Mouse (Mus musculus) liver, adult 2 months (tissue): ENCODE results near the gene Siglece. TPM values are rescaled to one million over a fixed set of nuclear protein-coding genes. Genes with fewer than 3 reads are reported as not detected.

Experiments used
- DNase-seq: peaks from one replicate; pipeline ENCODE4 v3.0.0-alpha.2; 2011; ENCODE audit warnings: low read depth, low spot score; ENCODE audit errors: extremely low read depth
- H3K27ac ChIP-seq: fragments of 200-500 bp; replicated peaks from 2 replicates; pipeline ENCODE4 v1.5.1; 2012; ENCODE audit warnings: low read depth, mild to moderate bottlenecking, control low read depth, inconsistent platforms, low read length; ENCODE audit not compliant: insufficient read depth
- H3K27me3 ChIP-seq: fragments of 200-500 bp; 2 replicates; pipeline ENCODE4 v1.6.1; 2012; ENCODE audit warnings: mild to moderate bottlenecking, moderate library complexity, low read length, inconsistent platforms; ENCODE audit not compliant: control insufficient read depth, insufficient read depth
- H3K36me3 ChIP-seq: fragments of 200-500 bp; 2 replicates; pipeline ENCODE4 v1.6.1; 2012; ENCODE audit warnings: low read length, inconsistent platforms; ENCODE audit not compliant: control insufficient read depth, insufficient read depth
- H3K4me1 ChIP-seq: fragments of 200-500 bp; 2 replicates; pipeline ENCODE4 v1.6.1; 2011; ENCODE audit warnings: low read length; ENCODE audit not compliant: control insufficient read depth, insufficient read depth
- H3K4me3 ChIP-seq: fragments of 200-500 bp; 2 replicates; pipeline ENCODE4 v1.5.1; 2011; ENCODE audit warnings: low read depth, mild to moderate bottlenecking, control low read depth, low read length, moderate library complexity; ENCODE audit not compliant: insufficient read depth
- H3K79me2 ChIP-seq: fragments of 200-500 bp; 2 replicates; pipeline ENCODE4 v1.6.1; 2012; ENCODE audit warnings: inconsistent platforms, mild to moderate bottlenecking, low read length, moderate library complexity; ENCODE audit not compliant: control insufficient read depth, insufficient read depth
- H3K9ac ChIP-seq: fragments of 200-500 bp; 2 replicates; pipeline ENCODE4 v1.6.1; 2012; ENCODE audit warnings: low read depth, mild to moderate bottlenecking, control low read depth, inconsistent platforms, low read length
- CTCF ChIP-seq: fragments of 200-500 bp; IDR thresholded peaks from 2 replicates; pipeline ENCODE4 v1.5.1; 2011; ENCODE audit warnings: low read depth, low read length, control low read depth
- POLR2A ChIP-seq: fragments of 200-500 bp; IDR thresholded peaks from 2 replicates; pipeline ENCODE4 v1.6.1; 2011; ENCODE audit warnings: low read length, control low read depth; ENCODE audit not compliant: insufficient read depth; ENCODE audit errors: extremely low read depth
- WGBS: fragments of 180-500 bp; shearing (Covaris S2); methylation state at CpG from one replicate; pipeline ENCODE4 v1.1.7; 2018; 5-methylcytosine and 5-hydroxymethylcytosine counted together
- polyA plus RNA-seq: library from polyadenylated mRNA; depleted of rRNA; stranded (reverse); fragments of >200 nt; gene quantifications from 2 replicates; pipeline ENCODE4 v1.2.3, GENCODE M21; 2012
- total RNA-seq: library from RNA; depleted of rRNA; stranded (reverse); fragments of >200 nt; gene quantifications from 2 replicates; pipeline ENCODE4 v1.2.3, GENCODE M21; 2014

Siglece gene
- total and polyA plus RNA-seq, 2 experiments: 2.1 to 4.5 TPM

DNA sequence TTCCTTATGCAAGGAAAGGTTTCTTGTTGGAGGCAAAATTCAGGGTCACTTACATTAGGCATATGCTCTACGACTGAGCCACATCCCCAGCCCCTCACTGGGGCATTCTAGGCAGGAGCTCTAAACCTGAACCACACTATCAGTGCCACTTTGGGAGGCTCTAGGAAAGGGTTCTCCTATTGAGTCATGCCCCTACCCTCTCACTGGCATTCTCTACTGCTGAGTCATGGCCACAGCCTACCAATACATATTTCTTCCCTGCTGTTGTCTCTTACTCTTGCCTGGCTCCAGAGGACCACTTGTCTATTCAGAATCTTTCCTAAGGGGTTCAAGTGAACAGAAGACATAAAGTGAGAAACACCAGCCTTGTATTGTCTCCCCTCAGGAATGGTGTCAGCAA lies 2.8 kb upstream of the Siglece start:
- TF ChIP-seq CTCF (no peak), POLR2A (no peak)
- DNase-seq: no peak
- H3K27ac ChIP-seq: no peak overlapping the region
- no peaks in the 10 kb centered on the region for H3K4me1 ChIP-seq
- 83% methylated on average over 1 of the region's 1 CpGs for WGBS
- no peaks in the 10 kb centered on the region for H3K36me3 ChIP-seq
- H3K4me3 ChIP-seq: no peak overlapping the region
- no peak overlapping the region for H3K9ac ChIP-seq
- H3K79me2 ChIP-seq: no peaks in the 10 kb centered on the region
- H3K27me3 ChIP-seq: no peaks in the 10 kb centered on the region

GRCm38 (mm10) chr7:43656232-43656631 lies 3.7 kb downstream of the Siglece start:
- no peak overlapping the region for H3K4me3 ChIP-seq
- H3K79me2 ChIP-seq: no peaks in the 10 kb centered on the region
- no peaks in the 10 kb centered on the region for H3K4me1 ChIP-seq
- H3K9ac ChIP-seq: no peak overlapping the region
- no peaks in the 10 kb centered on the region for H3K36me3 ChIP-seq
- no peak for TF ChIP-seq CTCF
- TF ChIP-seq POLR2A: no peak
- no peak for DNase-seq
- WGBS: 52% methylated on average over 6 of the region's 6 CpGs
- H3K27me3 ChIP-seq: no peaks in the 10 kb centered on the region
- no peak overlapping the region for H3K27ac ChIP-seq

- Histone ChIP-seq H3K27me3 (no peaks in the 10 kb centered on the region), H3K4me3 (no peak overlapping the region), H3K27ac (no peak overlapping the region), H3K4me1 (no peaks in the 10 kb centered on the region), H3K9ac (no peak overlapping the region), H3K36me3 (no peaks in the 10 kb centered on the region), H3K79me2 (no peaks in the 10 kb centered on the region)
- TF ChIP-seq POLR2A (no peak), CTCF (no peak)
- 66% methylated on average over 3 of the region's 3 CpGs for WGBS
- peak; percentile 15 for DNase-seq
Observed at GRCm38 (mm10) chr7:43654519-43654918, 5.4 kb downstream of the Siglece start.

DNA sequence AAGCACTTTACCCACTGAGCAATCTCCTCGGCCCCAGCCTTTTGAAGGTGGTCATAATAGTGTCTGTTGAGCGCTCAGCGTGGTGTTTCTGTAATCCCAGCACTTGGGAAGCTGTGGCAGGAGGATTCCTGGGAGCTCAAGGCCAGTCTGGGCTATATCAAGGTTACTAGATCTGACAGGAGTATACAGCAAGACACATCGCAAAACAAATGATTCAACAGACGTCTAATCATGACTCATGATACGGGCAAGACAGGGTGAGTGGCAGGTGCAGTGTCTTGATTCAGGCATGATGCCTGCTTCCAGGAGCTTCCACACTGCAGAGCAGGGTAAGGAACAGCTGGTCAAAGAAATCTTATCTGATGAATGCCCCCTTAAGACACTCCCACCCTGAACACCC lies 7.3 kb downstream of the Siglece start:
- Histone ChIP-seq H3K27me3 (no peaks in the 10 kb centered on the region), H3K4me3 (no peak overlapping the region), H3K79me2 (no peaks in the 10 kb centered on the region), H3K36me3 (no peaks in the 10 kb centered on the region), H3K27ac (no peak overlapping the region), H3K9ac (no peak overlapping the region), H3K4me1 (no peaks in the 10 kb centered on the region)
- no peak for DNase-seq
- TF ChIP-seq POLR2A (no peak), CTCF (no peak)
- 82% methylated on average over 6 of the region's 6 CpGs for WGBS

GRCm38 (mm10) chr7:43643046-43643652 lies 16.8 kb downstream of the Siglece start:
- Histone ChIP-seq H3K36me3 (no peaks in the 10 kb centered on the region), H3K4me3 (no peak overlapping the region), H3K4me1 (no peaks in the 10 kb centered on the region), H3K9ac (no peak overlapping the region), H3K27me3 (no peaks in the 10 kb centered on the region), H3K27ac (peak overlapping the region; percentile 7; the same call in 1 of the 2 replicates), H3K79me2 (no peaks in the 10 kb centered on the region)
- DNase-seq: peak; percentile 23
- TF ChIP-seq POLR2A (no peak), CTCF (no peak)
- 79% methylated on average over 17 of the region's 17 CpGs for WGBS

GRCm38 (mm10) chr7:43642587-43642986 lies 17.4 kb downstream of the Siglece start:
- H3K36me3 ChIP-seq: no peaks in the 10 kb centered on the region
- DNase-seq: peak; percentile 63
- H3K4me1 ChIP-seq: no peaks in the 10 kb centered on the region
- no peak overlapping the region for H3K4me3 ChIP-seq
- TF ChIP-seq POLR2A (no peak), CTCF (no peak)
- H3K27me3 ChIP-seq: no peaks in the 10 kb centered on the region; the same call in 1 of the 2 replicates
- H3K27ac ChIP-seq: peak overlapping the region; percentile 7; the same call in 1 of the 2 replicates
- H3K79me2 ChIP-seq: no peaks in the 10 kb centered on the region
- 50% methylated on average over 5 of the region's 5 CpGs for WGBS
- no peak overlapping the region for H3K9ac ChIP-seq
